Mouse (Mus musculus) intestine, embryonic 14.5 days (tissue): Measurements from ENCODE around the gene Grk6. TPM values are rescaled to one million over a fixed set of nuclear protein-coding genes. Genes with fewer than 3 reads are reported as not detected.
A peak's percentile ranks its signal among the peaks of the same experiment; 100 is the strongest.
"Not testable (repeated sequence)": the region's sequence is repeated elsewhere in the genome, so short reads cannot be mapped to it uniquely, and the experiment has no call there.

ENCODE experiments used
- ATAC-seq: fragments of 200-750 bp; cut with Nextera tagmentation; replicated peaks from 2 replicates; pipeline ENCODE4 v1.8.0; 2017; ENCODE audit warnings: low read depth, moderate number of reproducible peaks, moderate TSS enrichment, moderate library complexity; ENCODE audit not compliant: low FRiP score, low TSS enrichment
- DNase-seq: peaks from one replicate; pipeline ENCODE4 v3.0.0-alpha.2; 2018; ENCODE audit warnings: low spot score
- H3K27ac ChIP-seq: fragments of 300-500 bp; sonication (generic); 2 replicates; pipeline ENCODE4 v1.5.1; 2014; ENCODE audit warnings: low read depth, mild to moderate bottlenecking, control low read depth
- H3K27me3 ChIP-seq: fragments of 300-500 bp; sonication (generic); replicated peaks from 2 replicates; pipeline ENCODE4 v1.6.1; 2014; ENCODE audit warnings: low read length, control low read depth; ENCODE audit not compliant: control insufficient read depth, insufficient read depth
- H3K36me3 ChIP-seq: fragments of 300-500 bp; sonication (generic); 2 replicates; pipeline ENCODE4 v1.6.1; 2014; ENCODE audit warnings: low read length, control low read depth; ENCODE audit not compliant: control insufficient read depth, insufficient read depth
- H3K4me1 ChIP-seq: fragments of 300-500 bp; sonication (generic); replicated peaks from 2 replicates; pipeline ENCODE4 v1.6.1; 2014; ENCODE audit warnings: low read length, control low read depth, mixed read lengths; ENCODE audit not compliant: control insufficient read depth, insufficient read depth
- H3K4me2 ChIP-seq: fragments of 300-500 bp; sonication (generic); 2 replicates; pipeline ENCODE4 v1.6.1; 2014; ENCODE audit warnings: low read length
- H3K4me3 ChIP-seq: fragments of 300-500 bp; sonication (generic); 2 replicates; pipeline ENCODE4 v1.5.1; 2014; ENCODE audit warnings: low read depth, low read length, control low read depth, mixed read lengths
- H3K9ac ChIP-seq: fragments of 300-500 bp; sonication (generic); 2 replicates; pipeline ENCODE4 v1.6.1; 2014; ENCODE audit warnings: mild to moderate bottlenecking, low read length
- H3K9me3 ChIP-seq: fragments of 300-500 bp; sonication (generic); 2 replicates; pipeline ENCODE4 v1.6.1; 2016; ENCODE audit warnings: low read length, control low read depth; ENCODE audit not compliant: control insufficient read depth
- WGBS: fragments of 180-500 bp; shearing (Covaris S2); extraction: QIAGEN DNeasy Blood & Tissue Kit; methylation state at CpG from one replicate; pipeline ENCODE4 v1.1.7; 2014; 5-methylcytosine and 5-hydroxymethylcytosine counted together
- polyA plus RNA-seq: library from polyadenylated mRNA; unstranded; fragments of >200 nt; fragmentation: Nextera tagmentation; extraction: Ambion mirVana; gene quantifications from 2 replicates; pipeline ENCODE4 v1.2.1, GENCODE M21; 2014

Gene Grk6
- polyA plus RNA-seq, 1 experiment from 2014 or later: 55.1 TPM

DNA sequence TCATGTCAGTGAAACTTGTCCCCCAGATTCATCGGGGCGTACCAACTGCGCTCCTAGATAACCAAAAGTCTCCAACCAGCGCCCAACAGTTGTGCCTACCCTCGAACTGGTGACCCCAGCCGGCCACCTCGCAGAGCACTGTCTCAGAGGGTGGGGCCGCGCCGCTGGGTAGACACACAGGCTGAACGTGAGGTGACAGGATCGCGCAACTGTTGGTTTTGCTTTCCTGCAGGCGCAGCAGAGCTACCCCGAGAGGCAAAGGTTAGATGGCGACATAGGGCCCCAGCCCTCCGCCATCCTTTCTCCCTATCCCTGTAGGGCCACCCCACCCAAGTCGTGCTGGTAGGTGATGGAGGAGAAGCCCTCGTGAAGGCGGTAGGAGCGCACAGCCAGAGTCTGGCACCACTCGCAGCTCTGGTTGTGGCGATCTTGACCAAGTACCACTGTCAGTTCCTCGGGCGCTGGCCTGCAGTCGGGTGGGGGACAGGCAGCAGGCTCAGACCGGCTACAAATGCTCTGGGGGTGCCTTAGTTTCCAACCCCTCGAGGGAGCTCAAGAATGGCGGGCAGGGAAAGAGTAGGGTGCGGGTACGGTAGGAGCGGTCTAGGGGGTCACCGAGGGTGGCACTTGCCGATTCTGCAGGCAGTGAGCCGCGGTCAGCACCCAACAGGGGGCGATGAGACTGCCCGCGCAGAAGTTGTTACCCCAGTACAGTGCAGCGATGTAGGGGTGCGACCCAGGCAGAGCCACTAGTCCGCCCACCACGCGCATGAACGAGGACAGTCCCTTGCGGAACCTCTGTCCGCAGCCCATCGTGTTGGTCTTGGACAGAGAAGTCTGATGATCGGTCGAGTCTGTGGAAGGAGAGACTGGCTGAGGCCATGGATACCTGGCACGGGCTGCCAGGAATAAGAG lies 24.6 kb upstream of the Grk6 start:
- H3K4me3 ChIP-seq: peak overlapping the region; percentile 2
- no peak overlapping the region for H3K27ac ChIP-seq
- 27% methylated on average over 51 of the region's 51 CpGs for WGBS

DNA sequence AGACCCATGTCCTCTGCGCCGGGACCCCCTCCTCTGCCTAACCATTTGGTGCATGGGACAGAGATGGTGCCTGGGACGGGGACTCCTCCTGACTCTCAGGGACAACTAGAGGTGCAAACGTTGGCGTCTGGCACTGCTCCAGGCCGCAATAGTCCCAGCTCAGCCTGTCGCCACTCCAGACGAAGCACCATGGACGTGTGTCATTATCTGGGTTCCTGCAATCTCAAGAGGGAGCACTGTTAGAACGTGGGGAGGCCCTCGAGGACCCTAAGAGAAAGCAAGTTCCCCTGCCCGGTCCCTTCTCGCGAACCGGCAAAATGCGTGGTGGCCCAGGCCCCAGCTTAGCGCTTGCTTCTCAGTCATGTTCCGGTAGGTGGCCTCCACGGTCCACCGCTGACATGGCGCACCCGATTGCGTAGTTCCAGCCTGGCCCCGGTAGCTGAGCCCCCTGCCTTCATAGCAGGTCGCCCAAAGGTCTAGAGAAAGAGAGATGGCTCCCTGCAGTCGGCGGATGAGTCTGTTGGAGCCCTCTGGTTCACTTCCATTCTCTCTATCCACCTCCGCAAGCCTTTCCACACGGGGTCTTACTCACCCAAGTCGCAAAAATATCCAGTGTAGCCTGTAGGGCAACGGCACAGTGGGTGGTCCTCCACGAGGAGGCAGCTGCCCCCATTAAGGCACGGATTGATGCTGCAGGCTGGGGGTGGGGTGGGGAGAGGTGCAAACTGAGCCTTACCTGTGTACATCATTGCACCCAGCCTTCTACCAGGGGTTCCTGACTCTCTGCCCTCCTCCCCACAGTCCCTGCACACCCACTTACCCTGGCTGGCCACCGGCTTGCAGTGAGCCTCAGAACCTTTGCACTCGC lies 23.7 kb upstream of the Grk6 start:
- DNase-seq (peak; percentile 78), ATAC-seq (peak; percentile 47)
- Histone ChIP-seq H3K27ac (no peak overlapping the region), H3K4me2 (peak overlapping the region; percentile 33), H3K4me3 (peak overlapping the region; percentile 2), H3K4me1 (0 out of 2 replicates have a peak, but pooled peaks cover 2% of the 10 kb centered on the region), H3K27me3 (peaks cover 45% of the 10 kb centered on the region), H3K9ac (no peak overlapping the region), H3K36me3 (no peaks in the 10 kb centered on the region), H3K9me3 (no peaks in the 10 kb centered on the region)
- WGBS: 13% methylated on average over 35 of the region's 35 CpGs

More for the DNA sequence above, 24.6 kb upstream of the Grk6 start:
- H3K27me3 ChIP-seq: peaks cover 45% of the 10 kb centered on the region
- no peak for DNase-seq
- peak overlapping the region; percentile 33 for H3K4me2 ChIP-seq
- no peaks in the 10 kb centered on the region for H3K9me3 ChIP-seq
- no peak overlapping the region for H3K9ac ChIP-seq
- 0 out of 2 replicates have a peak, but pooled peaks cover 2% of the 10 kb centered on the region for H3K4me1 ChIP-seq
- no peak for ATAC-seq
- H3K36me3 ChIP-seq: no peaks in the 10 kb centered on the region

DNA sequence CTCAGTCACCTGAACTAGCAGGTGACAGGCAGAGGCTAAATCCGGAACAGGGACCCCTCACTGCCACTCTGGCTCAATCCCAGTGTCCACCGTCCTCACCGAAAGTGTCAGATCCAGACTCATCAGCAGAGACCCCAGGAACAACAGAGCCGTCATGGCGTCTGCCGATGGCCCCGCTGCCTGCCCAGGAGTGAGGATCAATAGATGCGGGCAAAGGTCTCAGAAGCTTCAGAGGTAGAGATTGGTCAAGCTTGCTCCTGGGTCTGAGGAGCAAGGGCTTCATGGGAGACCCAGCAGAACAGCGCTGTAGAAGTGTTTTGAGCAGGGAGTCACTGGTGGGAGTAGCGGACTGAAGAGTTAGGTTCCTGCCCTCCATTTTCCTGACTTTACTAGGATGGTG lies 18.3 kb upstream of the Grk6 start, which contains the start of gene F12:
F12 (minus strand) TSS at position 181 of the 400 bp plus-strand sequence.
- H3K4me2 ChIP-seq: no peak within 1 kb of the TSS
- H3K4me3 ChIP-seq: no peak within 1 kb of the TSS
- DNase-seq (no peak), ATAC-seq (no peak)
- no peaks in the 10 kb centered on the region for H3K9me3 ChIP-seq
- peaks cover 7% of the 10 kb centered on the region for H3K27me3 ChIP-seq
- H3K4me1 ChIP-seq: no peaks in the 10 kb centered on the region
- H3K9ac ChIP-seq: no peak within 1 kb of the TSS
- 87% methylated on average over 10 of the region's 10 CpGs for WGBS
- H3K27ac ChIP-seq: no peak within 1 kb of the TSS
- no peaks in the 10 kb centered on the region for H3K36me3 ChIP-seq

DNA sequence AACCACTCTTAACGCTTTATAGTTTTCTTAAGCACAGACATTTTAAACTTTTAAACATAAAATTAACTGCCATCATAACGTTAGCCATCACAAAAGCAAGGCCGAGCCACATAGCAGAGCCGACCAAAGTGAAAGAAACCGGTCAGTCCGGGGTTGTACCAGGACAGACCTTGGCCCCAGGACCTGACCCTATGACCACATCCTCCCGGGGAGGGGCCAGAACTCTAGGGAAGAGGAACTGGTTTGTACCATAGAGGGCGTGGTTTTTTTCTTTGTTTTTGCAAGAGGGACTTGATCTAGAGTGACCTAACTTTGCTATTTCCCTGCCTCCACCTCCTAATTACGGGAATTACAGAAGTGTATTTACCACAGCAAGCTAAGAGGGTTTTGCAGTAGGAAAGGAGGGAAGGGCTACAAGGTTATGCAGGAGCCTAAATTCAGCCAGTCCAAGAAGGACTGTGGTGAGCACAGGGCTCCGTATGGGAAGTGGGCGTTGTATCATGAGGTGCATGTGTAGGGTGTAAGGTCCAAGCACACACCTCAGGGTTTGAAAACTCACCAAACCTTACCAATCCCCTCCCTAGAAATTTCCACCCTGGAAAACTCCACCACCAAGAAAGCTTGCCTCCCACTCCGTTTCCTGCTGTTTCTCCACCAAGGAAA lies 15.5 kb upstream of the Grk6 start:
- Histone ChIP-seq H3K9ac (no peak overlapping the region), H3K4me2 (no peak overlapping the region), H3K4me3 (no peak overlapping the region), H3K27ac (no peak overlapping the region), H3K27me3 (no peaks in the 10 kb centered on the region), H3K36me3 (no peaks in the 10 kb centered on the region), H3K9me3 (peaks cover 4% of the 10 kb centered on the region; the same call in 1 of the 2 replicates), H3K4me1 (no peaks in the 10 kb centered on the region)
- ATAC-seq: no peak
- DNase-seq: no peak
- WGBS: 61% methylated on average over 12 of the region's 12 CpGs

DNA sequence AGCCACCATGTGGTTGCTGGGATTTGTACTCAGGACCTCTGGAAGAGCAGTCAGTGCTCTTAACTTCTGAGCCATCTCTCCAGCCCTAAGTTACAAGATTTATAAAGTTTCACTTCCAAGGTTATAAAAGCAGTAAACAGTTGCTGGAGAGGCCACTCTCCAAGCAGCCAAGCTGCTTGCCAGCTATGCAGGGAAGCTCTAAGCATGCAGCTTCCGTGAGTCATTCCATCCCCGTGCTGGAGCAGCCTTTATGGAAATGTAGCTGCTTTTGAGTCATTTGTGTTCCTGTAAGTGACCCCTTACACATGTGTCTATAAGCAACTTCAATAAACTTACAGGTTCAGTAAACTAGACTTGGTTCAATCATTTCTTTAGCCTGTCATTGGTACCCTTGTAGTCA lies 14.3 kb upstream of the Grk6 start:
- Histone ChIP-seq H3K4me2 (no peak overlapping the region), H3K4me1 (no peaks in the 10 kb centered on the region), H3K9ac (no peak overlapping the region), H3K9me3 (peaks cover 4% of the 10 kb centered on the region; the same call in 1 of the 2 replicates), H3K27ac (no peak overlapping the region), H3K36me3 (no peaks in the 10 kb centered on the region), H3K4me3 (no peak overlapping the region), H3K27me3 (no peaks in the 10 kb centered on the region)
- DNase-seq: no peak
- ATAC-seq: no peak
- 76% methylated on average over 2 of the region's 2 CpGs for WGBS

DNA sequence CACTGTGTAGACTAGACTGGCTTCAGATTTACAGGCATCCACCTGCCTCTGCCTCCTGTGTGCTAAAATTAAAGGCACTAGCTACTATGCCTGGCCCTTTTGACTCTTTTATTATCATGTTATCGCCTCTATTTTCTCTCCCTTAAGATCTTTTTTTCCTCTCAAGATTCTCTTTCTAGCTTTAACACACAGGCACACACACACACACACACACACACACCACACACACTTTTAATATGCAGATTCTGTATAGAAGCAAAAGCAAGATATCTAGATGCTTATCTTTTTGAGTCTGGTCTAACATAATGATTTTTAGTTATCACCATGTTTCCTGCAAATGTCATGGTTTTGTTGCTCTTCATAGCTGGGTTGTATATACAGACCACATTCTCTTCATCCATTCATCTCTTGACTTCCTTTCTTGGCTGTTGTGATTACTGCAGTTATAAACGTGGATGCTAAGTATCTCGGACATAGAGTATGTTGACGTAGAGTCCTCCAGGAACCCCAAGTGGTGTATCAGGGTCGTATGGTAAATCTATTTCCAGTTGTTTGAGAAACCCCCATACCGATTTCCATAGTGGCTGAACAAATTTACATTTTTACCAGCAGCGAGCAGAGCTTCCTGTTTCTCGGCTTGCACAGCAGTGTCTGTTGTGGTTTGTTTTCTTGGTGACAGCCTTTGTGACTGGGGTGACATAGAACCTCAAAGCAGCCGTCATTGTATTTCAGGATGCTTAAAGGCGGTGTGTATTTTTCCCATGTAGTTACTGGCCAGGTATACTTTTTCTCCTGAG lies 12.8 kb upstream of the Grk6 start:
- H3K4me3 ChIP-seq: no peak overlapping the region
- H3K27me3 ChIP-seq: no peaks in the 10 kb centered on the region
- peaks cover 4% of the 10 kb centered on the region; the same call in 1 of the 2 replicates for H3K9me3 ChIP-seq
- DNase-seq (no peak), ATAC-seq (no peak)
- no peaks in the 10 kb centered on the region for H3K4me1 ChIP-seq
- no peak overlapping the region for H3K27ac ChIP-seq
- no peak overlapping the region for H3K4me2 ChIP-seq
- H3K36me3 ChIP-seq: no peaks in the 10 kb centered on the region
- WGBS: 66% methylated on average over 10 of the region's 10 CpGs
- no peak overlapping the region for H3K9ac ChIP-seq

DNA sequence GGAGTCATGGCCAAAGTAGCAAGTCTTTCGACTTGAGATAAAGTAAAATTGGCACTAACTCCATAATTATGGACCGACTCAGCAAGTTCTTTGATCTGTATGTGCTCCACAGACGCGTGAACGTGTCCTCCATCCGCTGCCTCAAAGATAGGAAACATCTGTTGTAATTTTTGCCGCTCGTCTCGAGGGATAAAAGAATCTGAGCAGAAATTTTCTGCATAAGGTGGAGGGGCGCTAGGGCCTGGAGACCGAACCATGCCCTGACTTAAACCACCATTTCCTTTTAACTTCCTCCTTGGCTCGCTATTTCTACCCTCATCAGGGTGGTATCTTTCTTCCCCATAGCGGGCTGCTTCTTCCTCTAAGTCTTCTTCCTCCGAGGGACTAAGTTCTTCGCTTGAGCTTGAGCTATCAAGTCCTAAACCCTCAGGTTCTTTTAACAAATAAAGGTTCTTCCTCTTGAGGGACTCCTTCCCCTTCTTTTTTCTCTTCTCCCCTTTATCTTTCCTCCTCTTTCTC lies 7.7 kb upstream of the Grk6 start:
- not testable (repeated sequence) for H3K27ac ChIP-seq, DNase-seq, H3K27me3 ChIP-seq, H3K4me1 ChIP-seq, H3K36me3 ChIP-seq, H3K9me3 ChIP-seq, H3K4me3 ChIP-seq, ATAC-seq, H3K9ac ChIP-seq, H3K4me2 ChIP-seq
- 94% methylated on average over 15 of the region's 15 CpGs for WGBS
